Mouse (Mus musculus): ENCODE measurements around the gene Mycbpap. TPM values are rescaled to one million over a fixed set of nuclear protein-coding genes. Genes with fewer than 3 reads are reported as not detected.

The Mycbpap gene
- total and polyA plus RNA-seq, 2 experiments = 0.02 to 0.09 TPM

DNA sequence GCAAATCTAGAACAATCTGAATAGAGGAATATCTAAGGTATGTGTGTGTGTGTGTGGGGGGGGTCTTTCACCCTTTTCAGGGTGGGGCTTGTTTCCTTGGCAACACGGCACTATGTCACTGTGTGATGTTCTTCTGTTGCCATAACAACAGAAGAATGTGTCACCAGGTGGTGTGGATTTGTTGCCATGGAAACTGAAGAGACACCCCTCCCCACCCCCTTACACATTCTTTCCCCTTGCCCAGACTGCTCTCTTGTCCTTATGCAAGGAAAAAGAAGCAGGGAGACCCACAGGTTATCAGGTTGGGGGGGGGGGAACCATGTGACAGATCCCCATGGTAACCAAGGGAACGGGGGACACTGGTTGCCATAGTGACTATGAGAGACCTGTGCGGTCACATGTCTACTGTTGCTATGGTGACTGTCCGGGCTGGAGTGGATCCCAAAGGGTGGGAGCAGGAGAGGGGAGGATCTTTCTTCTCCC is 52.9 kb downstream of the Mycbpap start:
- 64% methylated on average over 4 of the region's 4 CpGs for WGBS
- Histone ChIP-seq H3K4me1 (ENCODE audit: control insufficient read depth, insufficient read depth, low read length) (peaks cover 2% of the 10 kb centered on the region; the same call in 1 of the 2 replicates), H3K79me2 (ENCODE audit: control insufficient read depth, insufficient read depth, low read length) (no peaks in the 10 kb centered on the region), H3K27me3 (ENCODE audit: control insufficient read depth, insufficient read depth, low read length) (peaks cover 12% of the 10 kb centered on the region), H3K9ac (ENCODE audit: low read depth, low read length) (no peak overlapping the region), H3K36me3 (ENCODE audit: control insufficient read depth, insufficient read depth, low read length) (no peaks in the 10 kb centered on the region), H3K27ac (replicated peaks; ENCODE audit: insufficient read depth, low read depth, low read length) (no peak overlapping the region), H3K4me3 (ENCODE audit: insufficient read depth, low read depth, low read length) (no peak overlapping the region)
- TF ChIP-seq POLR2A (IDR thresholded peaks at IDR 0.05; ENCODE audit: extremely low read depth, insufficient read depth, low read length) (no peak), CTCF (IDR thresholded peaks at IDR 0.05; ENCODE audit: low read depth, low read length) (no peak)
- no peak for DNase-seq (ENCODE audit: extremely low read depth, low read depth, low spot score)

DNA sequence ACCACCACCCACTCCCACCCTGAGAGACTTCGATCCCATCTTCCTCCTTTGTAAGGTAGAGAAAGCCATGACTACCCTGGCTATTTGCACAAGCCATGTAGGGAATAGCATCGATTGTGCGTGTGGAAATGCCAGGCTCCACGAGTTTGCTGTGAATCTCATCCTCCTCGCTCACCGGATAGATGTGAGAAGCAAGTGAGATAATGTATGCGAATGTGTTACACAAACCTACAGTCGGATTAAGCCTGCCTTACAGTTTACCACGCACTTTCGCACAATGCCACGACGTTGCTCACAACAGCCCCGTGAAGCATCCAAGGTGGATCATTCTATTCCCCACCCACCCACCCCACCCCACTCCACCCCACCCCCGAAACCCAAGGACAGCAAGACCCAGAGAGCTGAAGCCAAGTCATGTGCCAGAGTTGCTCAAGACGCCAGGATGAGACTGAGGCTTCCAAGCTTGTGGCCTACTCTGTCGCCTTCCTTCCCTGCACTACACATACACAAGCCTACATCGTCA is 55.1 kb downstream of the Mycbpap start:
- 92% methylated on average over 17 of the region's 17 CpGs for WGBS
- Histone ChIP-seq H3K4me3 (ENCODE audit: insufficient read depth, low read depth, low read length) (no peak overlapping the region), H3K79me2 (ENCODE audit: control insufficient read depth, insufficient read depth, low read length) (no peaks in the 10 kb centered on the region), H3K9ac (ENCODE audit: low read depth, low read length) (no peak overlapping the region), H3K36me3 (ENCODE audit: control insufficient read depth, insufficient read depth, low read length) (no peaks in the 10 kb centered on the region), H3K27me3 (ENCODE audit: control insufficient read depth, insufficient read depth, low read length) (no peaks in the 10 kb centered on the region), H3K4me1 (ENCODE audit: control insufficient read depth, insufficient read depth, low read length) (no peaks in the 10 kb centered on the region), H3K27ac (replicated peaks; ENCODE audit: insufficient read depth, low read depth, low read length) (no peak overlapping the region)
- TF ChIP-seq CTCF (IDR thresholded peaks at IDR 0.05; ENCODE audit: low read depth, low read length) (no peak), POLR2A (IDR thresholded peaks at IDR 0.05; ENCODE audit: extremely low read depth, insufficient read depth, low read length) (no peak)
- no peak for DNase-seq (ENCODE audit: extremely low read depth, low read depth, low spot score)

DNA sequence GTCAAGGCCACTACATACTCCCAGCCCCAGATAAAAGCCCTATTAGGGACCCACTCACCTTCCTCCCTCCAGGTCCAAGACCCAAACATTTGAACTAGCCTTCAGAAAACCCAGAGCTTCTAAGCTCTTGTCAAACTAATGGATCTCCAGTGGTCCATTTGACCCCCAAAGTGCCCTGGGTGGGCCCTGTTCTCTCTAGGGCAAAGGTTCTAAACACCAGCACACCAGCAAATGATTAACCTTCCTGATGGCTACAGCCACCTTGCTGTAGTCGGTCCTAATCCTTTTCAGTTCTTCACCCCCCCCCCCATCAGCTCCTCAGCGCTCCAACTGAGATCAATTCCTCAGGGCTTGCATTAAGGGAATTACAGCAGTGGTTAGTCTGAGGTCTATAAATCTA is 57.4 kb downstream of the Mycbpap start:
- Histone ChIP-seq H3K4me3 (ENCODE audit: insufficient read depth, low read depth, low read length) (no peak overlapping the region), H3K36me3 (ENCODE audit: control insufficient read depth, insufficient read depth, low read length) (no peaks in the 10 kb centered on the region), H3K27ac (replicated peaks; ENCODE audit: insufficient read depth, low read depth, low read length) (no peak overlapping the region), H3K27me3 (ENCODE audit: control insufficient read depth, insufficient read depth, low read length) (no peaks in the 10 kb centered on the region), H3K79me2 (ENCODE audit: control insufficient read depth, insufficient read depth, low read length) (no peaks in the 10 kb centered on the region), H3K4me1 (ENCODE audit: control insufficient read depth, insufficient read depth, low read length) (no peaks in the 10 kb centered on the region), H3K9ac (ENCODE audit: low read depth, low read length) (no peak overlapping the region)
- DNase-seq (ENCODE audit: extremely low read depth, low read depth, low spot score) = no peak
- WGBS = 27% methylated on average over 2 of the region's 2 CpGs
- no peak for TF ChIP-seq CTCF (IDR thresholded peaks at IDR 0.05; ENCODE audit: low read depth, low read length)
- no peak for TF ChIP-seq POLR2A (IDR thresholded peaks at IDR 0.05; ENCODE audit: extremely low read depth, insufficient read depth, low read length)

DNA sequence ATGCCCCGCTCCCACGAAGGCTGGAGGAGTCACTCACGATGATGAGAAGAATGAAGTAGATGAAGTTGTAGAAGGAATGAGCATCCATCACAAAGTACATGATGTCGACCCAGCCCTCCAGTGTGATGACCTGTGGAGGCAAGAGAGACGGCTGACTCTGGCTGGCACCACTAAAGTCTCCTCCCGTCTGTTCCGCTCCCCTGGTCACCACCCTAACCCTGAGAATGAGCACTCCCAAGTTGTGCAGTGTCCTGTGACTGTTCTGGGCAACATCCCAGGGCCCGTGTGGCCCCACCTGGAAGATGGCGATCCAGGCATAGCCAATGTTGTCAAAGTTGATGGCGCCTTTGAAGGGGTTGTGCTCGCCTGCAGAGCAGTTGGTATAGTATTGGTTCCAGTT is 59.7 kb downstream of the Mycbpap start:
- no peak for TF ChIP-seq CTCF (IDR thresholded peaks at IDR 0.05; ENCODE audit: low read depth, low read length)
- TF ChIP-seq POLR2A (IDR thresholded peaks at IDR 0.05; ENCODE audit: extremely low read depth, insufficient read depth, low read length) = no peak
- no peaks in the 10 kb centered on the region for H3K27me3 ChIP-seq (ENCODE audit: control insufficient read depth, insufficient read depth, low read length)
- no peaks in the 10 kb centered on the region for H3K79me2 ChIP-seq (ENCODE audit: control insufficient read depth, insufficient read depth, low read length)
- no peak overlapping the region for H3K27ac ChIP-seq (replicated peaks; ENCODE audit: insufficient read depth, low read depth, low read length)
- H3K9ac ChIP-seq (ENCODE audit: low read depth, low read length) = no peak overlapping the region
- no peak overlapping the region for H3K4me3 ChIP-seq (ENCODE audit: insufficient read depth, low read depth, low read length)
- WGBS = 91% methylated on average over 11 of the region's 11 CpGs
- no peak for DNase-seq (ENCODE audit: extremely low read depth, low read depth, low spot score)
- H3K36me3 ChIP-seq (ENCODE audit: control insufficient read depth, insufficient read depth, low read length) = no peaks in the 10 kb centered on the region
- no peaks in the 10 kb centered on the region for H3K4me1 ChIP-seq (ENCODE audit: control insufficient read depth, insufficient read depth, low read length)

DNA sequence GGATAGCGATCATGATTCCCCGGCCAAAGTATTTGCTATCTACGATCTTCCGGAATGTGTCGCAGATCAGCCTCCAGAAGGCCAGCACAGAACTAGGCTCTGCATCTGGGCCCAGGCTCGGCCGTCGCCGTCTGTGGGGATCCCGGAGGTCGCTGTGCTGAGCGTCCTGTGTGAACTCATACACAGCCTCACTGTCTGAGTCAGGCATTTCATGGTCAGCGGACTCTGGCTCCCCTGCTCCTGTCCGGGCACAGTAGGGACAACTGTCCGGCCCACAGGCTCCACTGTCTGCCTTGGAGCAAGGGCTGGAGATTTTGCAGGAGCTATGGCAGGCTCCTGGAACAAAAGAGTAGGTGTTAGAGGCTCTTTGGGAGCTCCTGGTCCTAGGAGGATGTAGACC is 64.5 kb downstream of the Mycbpap start:
- Histone ChIP-seq H3K27me3 (ENCODE audit: control insufficient read depth, insufficient read depth, low read length) (no peaks in the 10 kb centered on the region), H3K9ac (ENCODE audit: low read depth, low read length) (no peak overlapping the region), H3K79me2 (ENCODE audit: control insufficient read depth, insufficient read depth, low read length) (no peaks in the 10 kb centered on the region), H3K27ac (replicated peaks; ENCODE audit: insufficient read depth, low read depth, low read length) (no peak overlapping the region), H3K4me1 (ENCODE audit: control insufficient read depth, insufficient read depth, low read length) (no peaks in the 10 kb centered on the region), H3K36me3 (ENCODE audit: control insufficient read depth, insufficient read depth, low read length) (no peaks in the 10 kb centered on the region), H3K4me3 (ENCODE audit: insufficient read depth, low read depth, low read length) (no peak overlapping the region)
- no peak for DNase-seq (ENCODE audit: extremely low read depth, low read depth, low spot score)
- 79% methylated on average over 15 of the region's 15 CpGs for WGBS
- no peak for TF ChIP-seq CTCF (IDR thresholded peaks at IDR 0.05; ENCODE audit: low read depth, low read length)
- TF ChIP-seq POLR2A (IDR thresholded peaks at IDR 0.05; ENCODE audit: extremely low read depth, insufficient read depth, low read length) = no peak

DNA sequence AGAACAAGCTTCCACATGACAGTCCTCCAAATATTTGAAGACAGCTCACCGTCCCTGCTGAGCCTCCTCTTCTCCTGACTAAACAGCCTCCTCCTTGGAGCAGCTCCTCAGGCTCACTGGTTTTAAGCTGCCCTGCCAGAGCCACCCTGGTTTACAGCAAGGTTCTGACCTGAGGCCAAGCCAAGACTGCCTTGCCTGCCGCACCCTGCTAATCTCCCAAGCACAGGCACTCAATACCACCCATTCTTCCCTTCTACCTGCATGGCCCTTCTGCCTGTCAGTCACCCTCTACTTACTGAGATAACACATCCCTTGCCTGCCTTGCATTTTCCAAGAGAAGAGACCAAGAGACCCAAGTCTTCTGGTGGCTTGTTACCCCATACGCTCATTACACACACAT is 65.2 kb downstream of the Mycbpap start:
- H3K27me3 ChIP-seq (ENCODE audit: control insufficient read depth, insufficient read depth, low read length) = no peaks in the 10 kb centered on the region
- TF ChIP-seq POLR2A (IDR thresholded peaks at IDR 0.05; ENCODE audit: extremely low read depth, insufficient read depth, low read length) = no peak
- TF ChIP-seq CTCF (IDR thresholded peaks at IDR 0.05; ENCODE audit: low read depth, low read length) = no peak
- no peaks in the 10 kb centered on the region for H3K4me1 ChIP-seq (ENCODE audit: control insufficient read depth, insufficient read depth, low read length)
- H3K27ac ChIP-seq (replicated peaks; ENCODE audit: insufficient read depth, low read depth, low read length) = no peak overlapping the region
- no peaks in the 10 kb centered on the region for H3K36me3 ChIP-seq (ENCODE audit: control insufficient read depth, insufficient read depth, low read length)
- H3K4me3 ChIP-seq (ENCODE audit: insufficient read depth, low read depth, low read length) = no peak overlapping the region
- H3K79me2 ChIP-seq (ENCODE audit: control insufficient read depth, insufficient read depth, low read length) = no peaks in the 10 kb centered on the region
- DNase-seq (ENCODE audit: extremely low read depth, low read depth, low spot score) = no peak
- 88% methylated on average over 3 of the region's 3 CpGs for WGBS
- H3K9ac ChIP-seq (ENCODE audit: low read depth, low read length) = no peak overlapping the region

Measured in liver, adult 2 months (tissue).